Mouse (Mus musculus) right cerebral cortex, adult 2 months (tissue): Measurements from ENCODE around the gene Letmd1.
"Not testable (repeated sequence)": the region's sequence is repeated elsewhere in the genome, so short reads cannot be mapped to it uniquely, and the experiment has no call there.

Source experiments
- DNase-seq, 2 experiments: peaks; one replicate each; pipeline ENCODE4 v3.0.0; 2021 to 2022; ENCODE audit warnings: low spot score in 2 of 2

The Letmd1 gene

DNA sequence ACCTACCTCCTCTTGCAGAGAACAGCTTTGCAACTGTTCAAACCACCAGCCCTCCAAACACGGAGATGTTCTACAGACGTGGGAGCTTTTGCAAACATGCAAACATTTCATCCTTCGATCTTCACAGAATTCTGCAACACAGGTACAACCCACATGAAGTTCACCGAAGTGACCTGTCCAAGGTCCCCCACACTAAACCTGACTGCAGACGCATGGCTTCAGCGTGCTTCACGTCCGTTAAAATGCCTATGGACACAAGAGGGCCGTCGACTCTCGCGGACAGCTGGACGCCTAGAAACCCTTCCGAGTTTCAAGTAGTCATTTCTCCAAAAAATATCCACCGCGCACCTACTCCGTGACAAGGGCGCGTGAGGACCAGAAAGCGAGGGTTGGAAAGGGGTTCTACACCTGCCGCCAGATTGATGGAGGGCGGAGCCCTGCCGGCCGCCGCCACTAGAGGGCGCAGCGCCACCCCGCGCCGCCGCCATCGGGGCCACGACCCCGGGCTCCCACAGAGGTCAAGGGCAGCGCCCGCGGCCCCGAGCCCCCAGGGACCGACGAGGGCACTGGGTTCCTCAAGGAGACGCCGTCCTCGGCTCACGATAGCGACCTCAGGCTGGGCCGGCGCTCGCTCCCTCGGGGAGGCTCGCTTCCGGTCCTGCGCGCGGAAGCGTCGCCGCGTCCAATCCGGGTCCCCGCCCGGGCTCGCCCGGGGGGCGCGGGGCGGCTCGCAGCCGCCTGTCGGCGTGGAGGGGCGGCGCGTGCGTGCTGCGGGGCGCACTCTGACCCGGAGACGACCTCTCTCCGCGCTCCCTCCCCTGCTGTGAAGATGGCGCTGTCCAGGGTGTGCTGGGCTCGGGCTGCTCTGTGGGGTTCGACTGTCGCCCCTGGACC, at the start of gene Letmd1:
Gene Letmd1, plus strand, starts transcription at position 729 of the 894 bp plus-strand sequence.
- peak; percentile 87 to 90 for DNase-seq

DNA sequence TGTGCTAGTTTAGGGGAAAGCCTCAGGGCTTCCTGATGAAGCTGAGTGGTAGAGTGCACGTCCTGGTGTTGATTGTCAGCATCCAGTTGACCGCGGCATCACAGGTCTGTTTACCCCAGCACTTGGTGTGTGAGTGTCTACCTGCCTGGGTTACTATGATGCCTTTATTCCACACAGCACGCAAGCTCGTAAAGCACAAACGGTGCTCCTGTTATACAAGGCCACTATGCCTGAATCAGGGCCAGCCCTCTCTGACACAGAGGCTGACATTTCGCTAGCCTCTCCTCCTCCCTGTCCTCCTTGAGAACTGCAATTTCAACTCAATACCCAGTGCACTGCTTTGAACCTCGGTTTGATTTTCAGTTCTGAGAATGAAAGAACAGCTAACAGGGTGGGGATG, 49.5 kb upstream of the Letmd1 start:
- no peak for DNase-seq

DNA sequence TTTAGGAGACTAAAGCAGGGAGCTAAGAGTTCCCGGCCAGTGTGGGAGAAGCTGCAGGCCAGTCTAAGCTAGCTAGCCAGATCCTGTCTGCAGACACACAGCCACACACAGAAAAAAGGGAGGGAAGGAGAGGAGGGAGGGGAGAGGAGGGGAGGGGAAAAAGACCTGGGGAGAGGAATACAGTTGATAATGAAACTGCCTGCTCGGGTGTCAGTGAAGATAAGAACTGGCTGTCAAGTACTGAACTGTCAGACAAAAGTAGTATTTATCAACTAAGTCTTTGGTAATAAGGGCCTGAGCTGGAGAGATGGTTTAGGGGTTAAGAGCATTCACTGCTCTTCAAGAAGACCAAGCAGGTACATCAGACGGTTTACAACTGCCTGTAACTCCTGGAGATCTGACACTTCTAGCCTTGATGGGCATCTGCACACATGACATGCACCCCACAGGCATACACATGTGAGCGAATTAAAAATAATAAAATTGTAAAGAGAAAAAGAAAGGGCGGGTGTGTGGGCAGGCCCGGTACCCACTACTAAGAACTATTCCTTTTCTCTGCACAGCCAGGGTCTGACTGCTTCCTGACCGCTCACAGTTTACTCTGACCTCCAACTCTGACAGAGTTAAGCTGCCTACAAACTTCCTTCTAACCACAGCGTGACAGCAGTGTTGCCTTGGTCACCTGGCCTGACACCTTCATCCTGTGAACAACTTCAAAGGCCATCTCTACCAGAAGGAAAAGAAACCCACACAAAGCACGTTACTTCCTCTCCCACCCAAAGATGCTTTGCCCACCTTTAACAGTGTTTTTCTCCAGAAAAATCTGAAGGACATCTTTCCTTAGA, 48.7 kb upstream of the Letmd1 start:
- DNase-seq, result no peak

DNA sequence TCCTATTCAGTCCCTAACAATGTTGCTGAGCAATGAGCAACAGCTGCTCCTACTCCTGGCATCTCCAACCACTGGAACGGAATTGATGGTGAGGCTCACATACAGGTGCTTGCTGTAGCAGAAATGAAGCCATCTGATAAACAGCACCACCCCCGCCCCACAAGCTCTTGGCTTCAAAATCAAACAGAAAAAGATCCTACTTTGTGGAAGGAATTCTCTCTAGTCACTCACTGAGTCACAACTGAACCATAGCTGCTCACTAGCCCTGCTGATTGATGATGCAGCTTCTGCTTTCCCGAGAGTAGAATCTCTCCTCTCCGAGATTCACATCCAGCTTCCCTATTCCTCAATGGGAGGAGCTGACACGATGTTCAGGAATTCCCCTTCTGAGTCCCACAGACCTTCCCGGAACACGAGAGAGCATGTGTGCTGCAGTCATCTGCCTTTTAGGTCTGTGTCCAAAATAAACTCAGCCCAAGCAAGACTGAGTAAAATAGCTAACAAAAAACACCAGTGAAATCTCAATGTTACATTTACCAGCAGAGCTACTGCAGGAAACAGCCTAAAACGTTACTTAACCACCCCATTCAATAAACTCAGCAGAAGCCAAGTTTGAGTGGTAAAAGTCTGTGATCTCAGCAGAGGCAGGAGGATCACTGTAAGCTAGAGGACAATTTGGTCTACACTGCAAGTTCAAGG, 47.6 kb upstream of the Letmd1 start:
- peak in 1 of 2 experiments; percentile 20 for DNase-seq

DNA sequence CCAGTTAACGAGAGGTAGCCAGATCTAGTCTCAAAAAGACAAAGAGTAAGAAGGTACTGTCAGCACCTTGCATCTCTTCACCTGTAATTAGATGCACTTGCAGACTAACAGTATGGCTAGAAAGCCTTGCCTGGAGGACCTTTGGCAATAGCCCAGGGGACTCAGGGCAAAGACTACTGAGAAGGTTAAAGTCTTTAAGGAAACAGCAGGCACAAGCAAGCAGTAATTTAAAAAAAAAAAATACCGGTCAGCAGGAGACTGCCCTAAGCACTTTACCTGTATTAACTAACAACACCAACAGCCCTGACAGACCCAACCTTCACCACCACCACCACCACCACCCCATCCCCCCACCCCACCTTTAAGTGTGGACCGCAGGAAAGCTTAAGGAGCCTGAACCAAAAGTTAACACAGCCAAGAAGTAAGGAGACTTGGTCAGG, 47.0 kb upstream of the Letmd1 start, which contains the start of gene Gm5475:
Gene Gm5475, plus strand, starts transcription at position 390 of the 440 bp plus-strand sequence.
- not testable (repeated sequence) for DNase-seq

DNA sequence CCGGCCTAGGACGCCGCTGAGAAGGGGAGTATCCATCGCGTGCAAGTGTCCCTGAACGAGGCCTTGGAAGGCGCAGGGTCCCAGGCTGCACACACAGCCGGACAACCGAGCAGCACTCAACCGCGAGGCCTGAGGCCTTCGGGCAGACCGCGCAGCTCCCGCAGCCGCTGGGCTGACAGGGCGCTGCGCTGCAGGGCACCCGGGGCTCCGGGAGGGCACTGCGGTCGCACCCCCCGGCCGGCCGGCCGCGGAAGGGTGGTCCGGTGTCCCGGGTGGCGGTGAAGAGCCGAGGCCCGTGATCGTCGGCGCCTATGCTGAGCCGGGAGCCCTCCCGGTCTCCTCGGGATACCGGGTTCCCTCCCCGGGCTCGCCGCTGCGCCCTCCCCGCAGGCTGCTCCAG, 46.3 kb upstream of the Letmd1 start:
- peak in 1 of 2 experiments; percentile 18 for DNase-seq

DNA sequence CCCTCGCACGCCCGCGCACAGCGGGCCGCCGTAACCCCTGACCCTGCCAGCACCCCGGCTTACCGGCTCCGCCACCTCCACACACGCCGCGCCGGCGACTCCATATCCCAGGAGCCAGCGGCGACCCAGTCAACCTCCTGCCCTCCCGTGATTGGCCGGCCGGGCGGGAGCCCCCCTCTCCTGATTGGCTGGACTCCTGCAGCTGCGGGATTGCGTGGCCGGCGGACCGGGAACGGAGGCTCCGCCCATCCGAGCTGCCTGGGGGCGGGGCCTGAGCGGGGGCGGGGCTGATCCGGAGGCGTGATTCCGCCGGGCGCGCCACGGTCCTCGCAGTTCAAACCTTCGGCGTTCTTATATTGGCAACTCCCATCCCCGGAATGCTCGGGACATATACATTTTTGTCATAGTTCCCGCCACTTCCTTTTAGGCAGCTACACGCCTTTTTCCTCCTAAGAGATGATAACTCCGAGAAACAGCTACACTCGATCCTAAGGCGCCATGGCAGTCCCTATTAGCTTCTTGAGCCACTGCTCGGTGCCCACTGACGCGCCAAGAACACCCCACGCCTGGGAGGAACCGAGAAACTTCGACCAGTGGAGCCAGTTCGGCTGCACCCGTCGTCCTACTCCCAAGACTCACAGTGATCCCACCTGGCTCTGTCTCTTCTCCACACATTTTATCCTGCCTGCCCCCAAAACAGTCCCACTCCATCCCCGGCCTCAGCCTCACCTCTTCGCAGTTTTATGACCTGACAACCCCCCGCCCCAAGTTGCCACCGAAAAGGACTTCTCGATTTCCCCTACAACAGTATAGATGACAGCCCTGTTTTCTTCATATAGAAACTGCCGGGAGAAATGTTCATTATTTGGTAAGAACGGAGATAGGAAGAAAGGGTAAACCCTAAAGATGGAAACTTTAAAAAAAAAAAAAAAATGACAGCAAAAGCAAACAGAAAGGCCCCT, 45.6 kb upstream of the Letmd1 start:
- peak; percentile 96 for DNase-seq

DNA sequence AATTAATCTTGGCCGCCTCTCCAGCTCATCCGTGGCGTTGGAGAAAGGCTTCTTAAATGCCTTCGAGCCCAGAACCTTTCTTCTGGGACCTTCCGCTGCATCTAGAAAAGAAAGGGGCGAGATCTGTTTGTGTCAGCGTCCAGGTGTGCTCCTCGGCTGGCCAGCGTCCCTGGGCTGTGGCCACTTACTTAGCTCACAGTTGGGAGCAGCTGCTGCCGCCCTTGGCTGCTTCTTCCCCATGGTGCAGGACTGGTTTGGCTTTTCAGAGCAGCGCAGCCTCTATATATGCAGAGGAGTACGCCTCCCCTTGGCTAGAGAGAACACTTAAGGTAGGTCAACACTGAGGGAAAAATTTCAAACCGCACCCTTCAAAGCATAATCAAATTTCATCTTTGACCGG, 44.9 kb upstream of the Letmd1 start:
- DNase-seq, result no peak

DNA sequence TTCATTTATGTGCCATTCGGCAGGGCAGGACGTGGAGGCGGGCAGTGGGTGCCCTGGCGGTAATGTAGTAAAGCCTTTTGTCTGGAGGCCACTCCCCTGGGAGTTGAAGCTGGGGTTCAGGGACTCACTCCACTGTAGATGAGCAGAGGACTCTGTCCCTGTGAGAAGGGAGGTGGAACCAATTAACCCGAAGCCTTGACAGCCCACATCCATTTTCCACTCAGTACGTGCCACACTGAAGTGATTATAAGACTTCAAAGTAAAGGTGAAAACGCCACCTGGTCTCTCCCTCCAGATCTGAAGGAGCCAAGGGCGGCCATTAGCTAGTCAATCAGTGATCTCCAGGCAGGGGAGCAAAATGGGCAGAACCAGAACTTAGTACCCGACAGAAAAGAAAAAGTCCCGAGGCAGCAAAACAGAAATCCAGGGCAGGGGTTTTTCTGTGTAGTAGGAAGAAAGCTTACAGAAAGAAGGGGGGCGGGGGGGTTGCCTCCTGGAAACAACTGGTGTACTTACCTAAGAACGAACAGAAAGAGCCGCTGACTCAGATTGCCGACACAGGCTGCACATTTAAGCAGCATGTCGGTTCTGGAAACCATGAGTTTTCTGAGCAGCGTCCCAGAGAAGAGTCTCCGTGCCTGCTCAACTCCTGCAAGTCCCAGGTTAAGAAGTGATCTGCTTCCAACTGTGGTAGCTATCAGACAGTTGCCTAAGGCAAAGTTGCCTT, 44.3 kb upstream of the Letmd1 start, which contains the start of gene Slc11a2:
Gene Slc11a2, minus strand, starts transcription at position 677 of the 727 bp plus-strand sequence.
- DNase-seq, result no peak

DNA sequence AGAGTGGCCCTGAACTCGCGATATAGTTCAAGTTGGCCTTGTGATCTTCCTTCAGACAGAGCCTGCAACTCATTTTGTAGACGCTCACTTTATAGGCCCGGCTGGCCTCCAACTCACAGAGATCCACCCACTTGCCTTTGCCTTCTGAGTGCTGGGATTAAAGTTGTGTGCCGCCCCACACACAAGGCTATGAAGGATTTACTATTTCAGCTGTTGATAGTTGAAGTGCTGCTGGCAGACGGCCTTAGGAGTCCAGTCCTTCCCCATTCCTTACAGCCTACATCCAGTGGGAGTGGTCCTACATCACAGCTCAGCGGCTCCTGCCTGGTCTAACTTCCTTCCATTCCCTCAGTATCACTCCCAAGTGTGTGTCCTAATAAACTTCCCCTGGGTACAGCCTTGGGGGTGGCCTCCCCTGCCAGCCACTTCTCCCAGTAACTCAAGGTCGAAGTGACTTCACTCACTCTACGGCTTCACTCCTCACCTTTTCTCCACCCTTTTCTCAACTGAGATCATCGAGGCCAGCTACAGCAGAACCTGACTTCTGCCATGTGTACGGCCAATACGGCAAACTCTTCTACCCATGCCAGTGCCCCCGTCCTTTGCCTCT, 40.4 kb upstream of the Letmd1 start:
- no peak for DNase-seq

DNA sequence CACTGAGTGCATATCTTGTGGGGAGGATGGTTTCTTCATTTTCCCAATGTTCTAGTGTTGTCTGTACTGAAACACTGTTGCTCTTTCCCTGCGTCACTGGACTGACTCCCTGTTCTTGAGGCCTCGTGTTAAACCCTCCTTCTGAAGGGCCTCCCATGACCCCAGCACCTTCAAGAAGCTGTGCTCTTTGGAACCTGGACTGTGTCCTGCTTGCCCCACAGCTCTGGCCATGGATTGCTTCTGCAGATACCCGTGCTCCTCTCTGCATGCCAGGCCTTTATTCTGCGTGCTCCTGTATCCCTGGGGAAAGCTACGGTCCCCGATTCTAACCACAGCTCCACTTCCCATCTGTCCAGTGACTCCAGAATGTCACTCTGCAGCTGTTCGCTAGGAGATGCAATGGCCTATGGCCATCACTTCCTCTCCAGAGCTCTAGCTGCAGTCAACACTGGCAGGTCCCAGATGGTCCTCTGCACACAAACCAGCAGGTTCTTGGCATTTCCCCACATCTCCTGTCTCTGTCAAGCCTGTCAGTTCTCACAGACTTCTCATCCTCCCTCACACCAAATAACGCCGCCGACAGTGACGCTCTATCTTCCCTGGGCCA, 38.8 kb upstream of the Letmd1 start:
- no peak for DNase-seq

DNA sequence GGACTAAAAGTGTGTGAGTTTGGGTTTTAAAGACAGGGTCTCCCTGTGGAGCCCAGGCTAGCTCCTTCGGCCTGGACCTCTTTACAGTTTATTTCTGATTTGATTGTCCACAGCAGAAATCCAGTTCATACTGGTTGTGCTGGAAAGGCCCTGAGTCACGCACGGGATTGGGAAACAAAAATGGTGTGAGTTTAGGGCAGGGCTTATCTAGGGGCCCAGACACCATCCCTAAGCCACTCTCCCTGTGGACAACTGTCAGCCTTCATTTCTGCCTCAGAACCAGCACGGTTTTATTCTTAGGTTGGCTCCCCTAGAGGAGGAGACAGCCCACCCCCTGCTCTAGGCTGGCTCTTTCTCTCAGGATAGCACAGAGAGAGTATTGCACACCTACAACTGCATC, 35.6 kb upstream of the Letmd1 start:
- DNase-seq, result no peak

DNA sequence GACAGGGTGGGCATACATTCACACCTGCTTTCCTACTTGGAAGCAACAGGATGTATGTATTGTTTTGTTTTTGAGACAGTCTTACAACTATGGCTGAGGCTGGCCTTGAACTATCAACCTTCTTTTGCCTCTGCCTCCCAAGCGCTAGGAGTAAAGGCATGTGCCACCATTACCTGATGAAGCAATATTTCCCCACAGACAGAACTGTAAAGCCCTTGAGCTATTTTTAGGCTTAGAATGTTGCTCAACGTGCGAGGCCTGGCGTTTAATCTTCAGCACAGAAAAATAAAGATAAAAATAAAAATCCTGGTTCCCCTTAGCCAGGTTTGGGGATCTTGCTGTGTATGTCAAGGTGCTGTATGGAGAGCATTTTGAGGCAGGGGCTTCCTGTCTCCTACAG, 32.7 kb upstream of the Letmd1 start:
- DNase-seq, result no peak

DNA sequence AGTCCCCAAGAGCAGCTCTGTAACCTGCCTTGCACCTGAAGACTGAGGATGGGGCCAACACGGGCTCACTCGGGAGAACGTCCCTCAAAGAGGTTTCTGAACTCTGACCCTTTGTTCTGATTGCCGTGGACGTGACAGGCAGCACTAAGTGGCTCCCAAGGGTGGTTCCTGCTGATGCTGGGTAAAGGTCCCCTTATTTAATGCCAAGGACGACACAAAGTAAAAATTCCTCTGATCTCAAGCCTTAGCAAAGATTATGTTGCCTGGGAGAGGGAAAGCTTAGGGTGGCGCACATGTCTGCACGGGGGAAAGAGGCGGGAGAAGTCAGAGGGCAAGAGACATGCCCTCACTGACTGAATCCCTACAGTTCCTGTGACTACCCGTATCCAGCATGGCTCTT, 32.3 kb upstream of the Letmd1 start:
- no peak for DNase-seq

DNA sequence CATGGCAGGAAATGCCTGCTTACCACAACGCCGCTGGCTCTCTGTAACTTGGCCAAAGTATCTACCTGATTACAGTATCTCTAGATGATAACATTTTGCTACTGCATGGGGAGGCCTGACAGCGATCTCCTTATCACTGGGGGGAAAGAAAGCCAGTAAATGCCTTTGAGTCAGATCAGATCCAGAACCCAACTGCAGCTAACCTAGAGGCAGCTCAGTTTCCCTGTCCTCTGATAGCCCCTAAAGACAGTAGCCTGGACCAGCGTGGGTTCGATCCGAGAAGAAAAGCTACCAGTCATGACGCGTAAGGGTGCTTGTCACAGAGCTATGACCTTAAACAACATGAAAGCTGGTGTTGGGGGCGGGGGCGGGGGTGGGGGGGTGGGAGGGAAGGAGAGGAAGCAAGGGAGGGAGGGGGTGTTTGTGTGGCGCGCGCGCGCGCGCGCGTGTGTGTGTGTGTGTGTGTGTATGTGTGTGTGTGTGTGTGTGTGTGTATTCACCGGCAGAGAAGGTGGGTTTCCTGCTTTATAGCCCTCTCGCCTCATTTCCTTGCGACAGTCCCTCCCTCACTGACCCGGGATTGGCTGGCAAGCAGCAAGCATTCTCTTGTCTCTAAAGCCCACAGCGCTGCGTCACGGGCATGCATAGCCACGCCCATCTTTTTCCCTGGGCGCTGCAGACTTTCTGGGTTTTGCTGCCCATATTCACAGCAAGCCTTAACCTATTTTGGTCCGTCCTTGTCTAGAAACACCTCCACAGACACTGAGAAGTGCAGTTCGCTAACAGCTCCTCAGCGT, 25.5 kb upstream of the Letmd1 start:
- DNase-seq, result peak; percentile 84 to 88

DNA sequence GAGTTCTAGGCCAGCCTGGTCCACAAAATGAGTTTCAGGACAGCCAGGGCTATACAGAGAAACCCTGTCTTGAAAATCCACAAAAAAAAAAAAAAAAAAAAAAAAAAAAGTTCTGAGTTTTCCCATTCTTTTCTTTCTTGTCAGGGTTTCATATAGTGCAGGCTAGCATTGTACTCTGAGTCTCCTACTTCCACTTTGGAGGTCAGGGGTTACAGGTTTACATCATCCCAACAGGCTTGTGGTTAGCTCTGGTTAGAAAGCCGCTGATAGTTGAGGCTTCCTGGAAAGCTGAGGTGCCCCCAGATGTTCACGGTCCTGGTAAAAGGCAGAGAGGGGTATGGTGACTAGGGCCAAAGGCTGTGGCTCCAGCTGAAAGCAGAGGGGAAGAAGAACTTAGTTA, 21.9 kb upstream of the Letmd1 start:
- no peak for DNase-seq

DNA sequence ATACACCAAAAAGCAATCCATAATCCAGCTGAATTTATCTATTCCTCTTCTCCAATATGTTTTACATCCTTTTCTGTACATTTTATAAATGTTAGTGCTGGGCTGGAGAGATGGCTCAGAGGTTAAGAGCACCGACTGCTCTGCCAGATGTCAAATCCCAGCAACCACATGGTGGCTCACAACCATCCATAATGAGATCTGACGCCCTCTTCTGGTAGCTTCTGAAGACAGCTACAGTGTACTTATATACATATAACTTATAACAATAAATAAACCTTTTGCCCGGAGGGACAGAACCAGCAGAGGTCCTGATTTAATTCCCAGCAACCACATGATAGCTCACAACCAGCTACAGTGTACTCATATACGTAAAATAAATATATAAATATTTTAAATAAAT, 20.3 kb upstream of the Letmd1 start:
- DNase-seq, result no peak

DNA sequence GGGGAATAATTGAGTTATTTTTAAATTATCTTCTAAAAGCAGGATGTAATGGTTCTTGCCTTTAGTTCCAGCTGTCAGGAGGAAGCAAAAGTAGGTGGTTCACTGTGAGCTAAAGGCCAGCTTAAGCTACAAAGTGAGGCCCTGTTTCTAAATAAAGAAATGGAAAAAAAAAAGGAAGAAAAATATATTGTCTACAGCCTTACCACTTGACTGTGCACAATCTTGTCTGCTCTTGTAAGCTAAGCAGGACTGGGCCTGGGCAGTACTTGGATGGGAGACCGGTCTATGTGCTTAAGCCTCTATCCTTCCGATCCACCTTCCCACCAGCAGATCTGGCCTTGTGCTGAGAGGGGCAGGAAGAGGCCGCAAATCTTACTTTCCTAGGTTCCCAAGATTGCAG, 19.3 kb upstream of the Letmd1 start:
- DNase-seq, result no peak
